Mouse (Mus musculus) lung, postnatal 14 days (tissue): ENCODE measurements at regions not wholly inside any gene's neighbourhood (a gene's known extent, or its start where the extent isn't known, plus 50 kb on each side); places are given as distances from the start of the nearest gene placed in this dataset.

Experiments
- DNase-seq: peaks from one replicate; pipeline ENCODE4 v3.0.0; 2021

DNA sequence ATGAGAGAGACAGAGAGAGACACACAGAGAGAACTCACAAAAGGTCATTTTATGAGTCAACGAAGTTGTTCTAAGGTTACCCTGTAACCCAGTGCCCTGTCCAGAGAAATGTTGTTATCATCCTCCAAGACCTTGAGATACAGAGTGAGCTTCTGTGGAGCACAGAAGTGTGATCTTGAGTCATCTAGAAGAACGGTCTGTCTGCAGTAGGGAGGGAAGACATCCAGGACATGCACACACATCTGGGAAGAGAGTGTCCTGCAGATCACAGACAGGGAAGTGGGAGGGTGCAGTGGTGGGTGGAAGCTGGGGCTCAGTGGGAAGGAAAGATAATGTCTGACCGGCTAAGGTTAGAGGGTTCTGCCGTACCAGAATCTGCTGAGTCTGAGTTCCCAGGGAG is 155.3 kb downstream of the Fam169b start:
- no peak for DNase-seq

GRCm38 (mm10) chr7:68415890-68416289 is 142.3 kb downstream of the Fam169b start:
- no peak for DNase-seq

- no peak for DNase-seq
Measured at GRCm38 (mm10) chr7:68412786-68413185, 139.1 kb downstream of the Fam169b start.
